Mouse (Mus musculus) liver, postnatal 0 days (tissue): ENCODE data around the gene Tbccd1.
A peak's percentile ranks its signal among the peaks of the same experiment; 100 is the strongest.

Experiments used
- CTCF ChIP-seq: sonication (generic); IDR thresholded peaks from 2 replicates; pipeline ENCODE4 v1.5.1; 2016; ENCODE audit warnings: antibody characterized with exemption, low read depth
- EP300 ChIP-seq: IDR thresholded peaks from 2 replicates; pipeline ENCODE4 v1.6.1; 2016; ENCODE audit warnings: antibody characterized with exemption, low read depth, mild to moderate bottlenecking

DNA sequence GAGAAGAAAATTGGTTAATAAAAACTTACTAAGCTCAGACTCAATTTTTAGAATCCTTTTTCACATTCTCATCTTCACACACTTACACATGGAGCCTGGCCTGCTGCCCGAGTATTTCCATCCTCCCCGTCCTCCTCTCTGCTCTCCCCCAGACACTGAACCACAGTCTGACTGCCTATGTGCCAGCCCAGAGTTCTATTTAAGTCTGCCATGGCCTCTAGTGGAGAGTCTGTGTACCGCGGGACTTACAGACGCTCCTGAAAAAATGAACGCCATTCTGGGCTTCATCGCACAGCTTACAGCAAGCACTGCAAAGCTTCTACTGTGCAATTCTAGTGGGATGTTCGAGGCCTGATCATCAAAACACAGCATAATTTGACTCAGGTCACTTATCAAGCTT, 36.7 kb downstream of the Tbccd1 start:
- TF ChIP-seq CTCF (peak; percentile 35), EP300 (no peak)
